Mouse (Mus musculus) megakaryocyte, embryonic 14.5 days (primary cell): ENCODE data around the gene Defb29.

Experiments
- FLI1 ChIP-seq: IDR thresholded peaks from 2 replicates; pipeline ENCODE4 v1.6.1; 2012; ENCODE audit warnings: low read length, inconsistent platforms, mixed read lengths
- GATA1 ChIP-seq: IDR thresholded peaks from 3 replicates; pipeline ENCODE4 v1.6.1; 2012; ENCODE audit warnings: mixed read lengths, low read length, inconsistent platforms, borderline replicate concordance

- TF ChIP-seq GATA1 (no peak), FLI1 (no peak)
Observed at GRCm38 (mm10) chr2:152569881-152570280, 30.0 kb upstream of the Defb29 start.
